Mouse (Mus musculus) forebrain, embryonic 12.5 days (tissue): ENCODE results near the gene H2-M5. TPM values are rescaled to one million over a fixed set of nuclear protein-coding genes. Genes with fewer than 3 reads are reported as not detected.
"Not testable (repeated sequence)": the region's sequence is repeated elsewhere in the genome, so short reads cannot be mapped to it uniquely, and the experiment has no call there.

Experiments
- ATAC-seq: fragments of 200-750 bp; cut with Nextera tagmentation; 2 replicates; pipeline ENCODE4 v1.8.0; 2017; ENCODE audit warnings: moderate TSS enrichment; ENCODE audit not compliant: low FRiP score
- H3K27ac ChIP-seq: fragments of 300-500 bp; sonication (generic); 2 replicates; pipeline ENCODE4 v1.5.1; 2016; ENCODE audit warnings: mild to moderate bottlenecking
- H3K27me3 ChIP-seq: fragments of 300-500 bp; sonication (generic); 2 replicates; pipeline ENCODE4 v1.6.1; 2016; ENCODE audit warnings: mild to moderate bottlenecking
- H3K36me3 ChIP-seq: fragments of 300-500 bp; sonication (generic); replicated peaks from 2 replicates; pipeline ENCODE4 v1.6.1; 2016; ENCODE audit warnings: mild to moderate bottlenecking
- H3K4me1 ChIP-seq: fragments of 300-500 bp; sonication (generic); 2 replicates; pipeline ENCODE4 v1.6.1; 2016
- H3K4me2 ChIP-seq: fragments of 300-500 bp; sonication (generic); 2 replicates; pipeline ENCODE4 v1.6.1; 2016; ENCODE audit warnings: mild to moderate bottlenecking, moderate library complexity
- H3K4me3 ChIP-seq: fragments of 300-500 bp; sonication (generic); replicated peaks from 2 replicates; pipeline ENCODE4 v1.5.1; 2016; ENCODE audit warnings: mild to moderate bottlenecking
- H3K9ac ChIP-seq: fragments of 300-500 bp; sonication (generic); 2 replicates; pipeline ENCODE4 v1.6.1; 2016; ENCODE audit warnings: mild to moderate bottlenecking
- H3K9me3 ChIP-seq: fragments of 300-500 bp; sonication (generic); 2 replicates; pipeline ENCODE4 v1.6.1; 2016
- WGBS: fragments of 180-500 bp; shearing (Covaris S2); methylation state at CpG from one replicate; pipeline ENCODE4 v1.1.7; 2016; 5-methylcytosine and 5-hydroxymethylcytosine counted together
- polyA plus RNA-seq: library from polyadenylated mRNA; unstranded; fragments of >200 nt; fragmentation: Nextera tagmentation; extraction: Ambion mirVana; gene quantifications from 2 replicates; pipeline ENCODE4 v1.2.1, GENCODE M21; 2016

The H2-M5 gene
- polyA plus RNA-seq = 1.3 and 1.6 TPM in 2 replicates

GRCm38 (mm10) chr17:36989437-36989836, at the start of gene H2-M5:
Gene H2-M5, minus strand, starts transcription at chr17:36989537.
- H3K9ac ChIP-seq = no peak within 1 kb of the TSS
- H3K27ac ChIP-seq = no peak within 1 kb of the TSS
- no peaks in the 10 kb centered on the region for H3K36me3 ChIP-seq
- peak within 1 kb of the TSS; percentile 10; the same call in 1 of the 2 replicates for H3K4me2 ChIP-seq
- ATAC-seq = no peak
- peaks cover 28% of the 10 kb centered on the region for H3K27me3 ChIP-seq
- H3K9me3 ChIP-seq = no peaks in the 10 kb centered on the region
- no peaks in the 10 kb centered on the region for H3K4me1 ChIP-seq
- 22% methylated on average over 5 of the region's 5 CpGs for WGBS
- H3K4me3 ChIP-seq = 0 out of 2 replicates have a peak within 1 kb of the TSS, but pooled peaks have one; percentile 1

- Histone ChIP-seq H3K4me2 (peak overlapping the region; percentile 51), H3K27me3 (no peaks in the 10 kb centered on the region), H3K4me1 (peaks cover 11% of the 10 kb centered on the region; the same call in 1 of the 2 replicates), H3K9me3 (no peaks in the 10 kb centered on the region), H3K9ac (peak overlapping the region; percentile 43; the same call in 1 of the 2 replicates), H3K36me3 (no peaks in the 10 kb centered on the region), H3K27ac (peak overlapping the region; percentile 97), H3K4me3 (peak overlapping the region; percentile 36)
- WGBS = 60% methylated on average over 8 of the region's 8 CpGs
- ATAC-seq = peak; percentile 16
These were observed 39.8 kb upstream of the H2-M5 start for GRCm38 (mm10) chr17:37029162-37029561.

- H3K9me3 ChIP-seq = no peaks in the 10 kb centered on the region
- no peaks in the 10 kb centered on the region for H3K36me3 ChIP-seq
- peak overlapping the region; percentile 43; the same call in 1 of the 2 replicates for H3K9ac ChIP-seq
- H3K27me3 ChIP-seq = no peaks in the 10 kb centered on the region
- peak; percentile 99 for ATAC-seq
- peak overlapping the region; percentile 36 for H3K4me3 ChIP-seq
- H3K27ac ChIP-seq = peak overlapping the region; percentile 97
- 0% methylated on average over 14 of the region's 14 CpGs for WGBS
- peaks cover 11% of the 10 kb centered on the region; the same call in 1 of the 2 replicates for H3K4me1 ChIP-seq
- peak overlapping the region; percentile 51 for H3K4me2 ChIP-seq
These were observed 39.4 kb upstream of the H2-M5 start for GRCm38 (mm10) chr17:37028683-37029120.

DNA sequence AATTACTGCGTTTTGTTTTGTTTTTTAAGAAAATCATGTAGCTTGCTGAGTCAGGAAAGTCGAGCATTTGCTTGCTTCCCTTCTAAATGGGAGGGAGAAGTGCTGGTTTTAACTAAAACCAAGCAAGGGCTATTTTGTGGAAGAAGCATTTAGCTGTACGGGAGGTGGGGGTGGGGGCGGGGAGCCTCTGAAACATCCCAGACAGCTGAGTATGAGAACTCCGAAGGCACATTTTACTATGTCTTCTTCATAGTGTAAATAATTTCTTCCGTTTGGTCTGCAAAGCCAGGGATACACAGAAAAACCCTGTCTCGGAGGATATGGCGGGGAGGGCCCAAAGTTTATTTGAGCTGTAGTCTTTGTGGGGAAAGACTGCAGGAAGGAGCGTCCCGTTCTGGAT, 38.9 kb upstream of the H2-M5 start:
- Histone ChIP-seq H3K9ac (peak overlapping the region; percentile 43; the same call in 1 of the 2 replicates), H3K4me1 (peaks cover 11% of the 10 kb centered on the region; the same call in 1 of the 2 replicates), H3K4me3 (peak overlapping the region; percentile 36), H3K27ac (peak overlapping the region; percentile 97), H3K9me3 (no peaks in the 10 kb centered on the region), H3K36me3 (no peaks in the 10 kb centered on the region), H3K27me3 (no peaks in the 10 kb centered on the region), H3K4me2 (peak overlapping the region; percentile 51)
- WGBS = 3% methylated on average over 10 of the region's 10 CpGs
- 0 out of 2 replicates have a peak, but pooled peaks have one; percentile 8 for ATAC-seq

DNA sequence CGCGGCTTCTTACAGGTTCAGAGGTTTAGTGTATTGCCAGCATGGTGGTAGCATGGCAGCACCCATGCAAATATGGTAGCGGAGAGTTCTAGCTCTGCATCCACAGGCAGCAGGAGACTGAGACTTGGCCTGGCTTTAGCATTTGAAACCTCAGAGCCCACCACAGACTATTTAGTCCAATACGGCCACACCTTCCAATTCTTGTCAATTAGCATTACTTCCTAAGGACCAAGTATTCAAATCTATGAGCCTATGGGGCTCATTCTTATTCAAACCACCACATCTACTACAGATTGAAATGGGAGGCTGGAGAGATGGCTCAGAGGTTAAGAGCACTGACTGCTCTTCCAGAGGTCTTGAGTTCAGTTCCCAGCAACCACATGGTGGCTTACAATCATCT, 38.1 kb upstream of the H2-M5 start:
- Histone ChIP-seq H3K4me1 (peaks cover 11% of the 10 kb centered on the region; the same call in 1 of the 2 replicates), H3K27me3 (no peaks in the 10 kb centered on the region), H3K4me3 (no peak overlapping the region), H3K36me3 (no peaks in the 10 kb centered on the region), H3K4me2 (no peak overlapping the region), H3K9ac (no peak overlapping the region), H3K27ac (peak overlapping the region; percentile 97; the same call in 1 of the 2 replicates), H3K9me3 (no peaks in the 10 kb centered on the region)
- WGBS = over 99% methylated on average over 4 of the region's 4 CpGs
- no peak for ATAC-seq

DNA sequence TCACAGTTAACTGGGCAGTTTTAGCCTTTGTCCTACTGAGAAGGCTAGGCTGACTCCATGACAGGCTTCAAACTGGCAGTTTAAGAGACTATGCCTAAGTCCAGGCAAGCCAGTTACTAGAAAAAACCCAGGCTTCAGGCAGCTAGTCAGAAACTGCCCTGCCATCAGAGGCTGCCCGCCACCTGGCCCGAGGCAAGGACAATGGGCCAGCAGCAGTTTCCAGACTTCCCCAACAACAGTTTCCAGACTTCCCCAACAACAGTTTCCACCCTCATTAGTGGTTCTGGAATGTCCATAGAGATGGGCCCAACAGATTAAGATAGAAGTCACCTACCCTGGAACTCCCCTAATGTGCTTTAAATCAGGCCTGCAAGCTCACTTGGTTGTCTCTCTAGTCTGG, 37.1 kb upstream of the H2-M5 start:
- no peak overlapping the region for H3K4me2 ChIP-seq
- H3K27ac ChIP-seq = no peak overlapping the region
- H3K27me3 ChIP-seq = no peaks in the 10 kb centered on the region
- H3K4me3 ChIP-seq = no peak overlapping the region
- H3K9ac ChIP-seq = no peak overlapping the region
- H3K36me3 ChIP-seq = no peaks in the 10 kb centered on the region
- peaks cover 11% of the 10 kb centered on the region; the same call in 1 of the 2 replicates for H3K4me1 ChIP-seq
- ATAC-seq = no peak
- no peaks in the 10 kb centered on the region for H3K9me3 ChIP-seq
- 59% methylated on average over 2 of the region's 2 CpGs for WGBS

DNA sequence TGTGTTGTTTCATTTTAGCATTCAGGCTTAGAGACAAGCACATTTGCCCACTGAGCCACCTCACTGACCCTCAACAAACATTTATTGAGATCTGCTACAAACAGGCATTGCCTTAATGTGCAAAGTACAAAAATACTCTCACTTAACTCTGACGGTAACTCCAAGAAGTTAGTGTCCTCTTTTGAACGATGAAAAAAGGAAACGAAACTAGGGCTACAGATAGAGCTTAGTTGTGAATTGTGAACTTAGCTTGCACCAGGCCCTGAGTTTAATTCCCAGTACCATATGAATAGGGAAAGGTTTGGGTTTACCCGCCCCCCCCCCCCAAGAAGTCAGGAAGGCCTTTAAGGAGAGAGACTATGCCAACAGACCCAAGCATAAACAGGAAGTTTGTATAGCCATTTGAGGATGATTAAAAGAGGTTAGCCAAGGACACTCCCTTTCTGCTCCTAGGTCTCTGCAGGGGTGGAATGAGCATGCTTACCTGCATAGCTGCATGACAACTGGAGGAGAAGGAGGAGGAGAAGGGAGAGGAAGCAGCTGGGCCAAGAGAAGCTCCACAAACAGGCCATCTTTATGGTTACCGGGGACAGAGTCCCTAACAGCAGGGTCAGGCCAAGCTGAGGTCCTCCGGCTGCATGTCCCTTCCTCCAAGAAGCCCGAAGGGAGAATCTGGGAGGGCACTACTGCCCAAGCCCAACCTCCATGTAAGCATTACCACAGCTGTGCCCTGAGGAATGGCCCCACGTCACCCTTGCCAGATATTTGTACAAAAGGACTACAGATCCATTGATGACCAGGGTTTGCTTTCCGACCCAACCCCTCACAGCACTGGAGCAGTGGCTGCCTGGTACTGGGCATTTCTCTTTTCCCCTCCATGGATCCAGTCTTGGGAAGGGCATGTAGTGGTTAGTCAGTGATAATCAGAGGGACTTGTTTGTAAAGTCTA, 33.6 kb upstream of the H2-M5 start, which contains the start of gene Mog:
Mog (minus strand) TSS at position 771 of the 949 bp plus-strand sequence.
- H3K9me3 ChIP-seq = no peaks in the 10 kb centered on the region

GRCm38 (mm10) chr17:37019242-37019641, 29.9 kb upstream of the H2-M5 start:
- not testable (repeated sequence) for ATAC-seq, H3K36me3 ChIP-seq, H3K9me3 ChIP-seq, H3K27ac ChIP-seq, H3K27me3 ChIP-seq, H3K4me3 ChIP-seq, H3K4me1 ChIP-seq, H3K9ac ChIP-seq, H3K4me2 ChIP-seq
- WGBS = 97% methylated on average over 5 of the region's 5 CpGs

More for the DNA sequence above, 33.6 kb upstream of the H2-M5 start, which contains the start of gene Mog:
- Histone ChIP-seq H3K4me3 (no peak within 1 kb of the TSS), H3K36me3 (no peaks in the 10 kb centered on the region), H3K4me2 (no peak within 1 kb of the TSS), H3K9ac (no peak within 1 kb of the TSS), H3K4me1 (peaks cover 7% of the 10 kb centered on the region; the same call in 1 of the 2 replicates), H3K27me3 (no peaks in the 10 kb centered on the region), H3K27ac (no peak within 1 kb of the TSS)
- ATAC-seq = no peak
- 83% methylated on average over 9 of the region's 9 CpGs for WGBS

- Histone ChIP-seq H3K36me3 (no peaks in the 10 kb centered on the region), H3K4me2 (no peak overlapping the region), H3K27ac (0 out of 2 replicates have a peak overlapping the region, but pooled peaks have one; percentile 9), H3K27me3 (no peaks in the 10 kb centered on the region), H3K4me3 (no peak overlapping the region), H3K9ac (no peak overlapping the region), H3K9me3 (no peaks in the 10 kb centered on the region), H3K4me1 (no peaks in the 10 kb centered on the region)
- WGBS = 66% methylated on average over 3 of the region's 3 CpGs
- no peak for ATAC-seq
These were observed 29.0 kb upstream of the H2-M5 start for GRCm38 (mm10) chr17:37018328-37018727.

- no peak for ATAC-seq
These were observed 27.0 kb upstream of the H2-M5 start for GRCm38 (mm10) chr17:37016333-37016732.

DNA sequence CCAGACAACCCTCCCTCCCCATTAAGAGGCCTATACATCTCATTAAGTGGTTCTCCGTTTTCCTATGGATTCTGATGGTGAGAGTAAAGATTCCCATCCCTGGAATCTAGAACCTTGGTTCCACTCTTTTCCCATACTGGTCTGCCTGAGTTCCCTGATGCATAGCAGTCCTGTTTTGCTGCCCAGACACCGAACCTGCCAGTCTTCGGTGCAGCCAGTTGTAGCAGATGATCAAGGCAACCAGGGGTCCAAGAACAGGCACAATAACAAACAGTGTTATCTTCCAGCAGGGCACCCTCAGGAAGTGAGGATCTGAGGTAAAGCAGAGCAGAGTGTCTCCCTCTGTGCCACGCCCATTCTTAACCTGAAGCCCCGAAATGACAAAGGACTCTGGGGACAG, 22.8 kb upstream of the H2-M5 start:
- Histone ChIP-seq H3K27ac (no peak overlapping the region), H3K27me3 (no peaks in the 10 kb centered on the region), H3K9ac (no peak overlapping the region), H3K4me3 (no peak overlapping the region), H3K4me2 (no peak overlapping the region), H3K36me3 (peaks cover 43% of the 10 kb centered on the region), H3K9me3 (no peaks in the 10 kb centered on the region), H3K4me1 (no peaks in the 10 kb centered on the region)
- ATAC-seq = no peak
- 78% methylated on average over 5 of the region's 5 CpGs for WGBS

More at GRCm38 (mm10) chr17:37016333-37016732, 27.0 kb upstream of the H2-M5 start:
- H3K9ac ChIP-seq = no peak overlapping the region
- no peak overlapping the region for H3K27ac ChIP-seq
- no peaks in the 10 kb centered on the region for H3K4me1 ChIP-seq
- no peak overlapping the region for H3K4me2 ChIP-seq
- H3K36me3 ChIP-seq = peaks cover 2% of the 10 kb centered on the region
- H3K27me3 ChIP-seq = no peaks in the 10 kb centered on the region
- H3K4me3 ChIP-seq = no peak overlapping the region
- no peaks in the 10 kb centered on the region for H3K9me3 ChIP-seq

GRCm38 (mm10) chr17:37011719-37012118, 22.4 kb upstream of the H2-M5 start:
- Histone ChIP-seq H3K4me3 (no peak overlapping the region), H3K9me3 (no peaks in the 10 kb centered on the region), H3K27me3 (no peaks in the 10 kb centered on the region), H3K4me1 (no peaks in the 10 kb centered on the region), H3K9ac (no peak overlapping the region), H3K4me2 (no peak overlapping the region), H3K27ac (no peak overlapping the region), H3K36me3 (peaks cover 47% of the 10 kb centered on the region)
- no peak for ATAC-seq
- WGBS = 68% methylated on average over 3 of the region's 3 CpGs
